Mouse (Mus musculus) Patski (cell line): Measurements from ENCODE around the gene Slit1. TPM values are rescaled to one million over a fixed set of nuclear protein-coding genes. Genes with fewer than 3 reads are reported as not detected.

Source experiments
- ATAC-seq: fragments of 100-300 bp; one replicate; pipeline ENCODE4 v1.8.0; 2021
- CTCF ChIA-PET: fragments of 350-600 bp; sonication (Branson Sonifier 250); formaldehyde crosslinking; loops from one replicate; lab custom pipeline; 2022; ENCODE audit warnings: inconsistent platforms; lab: Charles Lee
- POLR2A ChIA-PET: fragments of 350-600 bp; sonication (Branson Sonifier 250); formaldehyde crosslinking; loops from one replicate; lab custom pipeline; 2022; ENCODE audit warnings: antibody characterized with exemption, inconsistent platforms; lab: Charles Lee
- DNase-seq: peaks from one replicate; pipeline ENCODE4 v3.0.0-alpha.2; 2011; ENCODE audit warnings: low read depth, low spot score
- H3K27me3 ChIP-seq: fragments of 371-371 bp; one replicate; pipeline ENCODE4 v1.5.1; 2021
- CTCF ChIP-seq: fragments of 100-300 bp; IDR thresholded peaks from one replicate; pipeline ENCODE4 v1.5.1; 2021
- in situ Hi-C: fragments of 300-500 bp; cut with MboI; formaldehyde crosslinking; loops from 3 replicates; pipeline ENCODE4 v1.11.1; 2018; ENCODE audit warnings: low pct_unique_long_range_greater_than_20kb, mixed read lengths
- polyA plus RNA-seq: library from polyadenylated mRNA; unstranded; gene quantifications from one replicate; pipeline ENCODE4 v1.2.3, GENCODE M21; 2021

The Slit1 gene
- polyA plus RNA-seq, 1 experiment from 2014 or later: 0.08 TPM

DNA sequence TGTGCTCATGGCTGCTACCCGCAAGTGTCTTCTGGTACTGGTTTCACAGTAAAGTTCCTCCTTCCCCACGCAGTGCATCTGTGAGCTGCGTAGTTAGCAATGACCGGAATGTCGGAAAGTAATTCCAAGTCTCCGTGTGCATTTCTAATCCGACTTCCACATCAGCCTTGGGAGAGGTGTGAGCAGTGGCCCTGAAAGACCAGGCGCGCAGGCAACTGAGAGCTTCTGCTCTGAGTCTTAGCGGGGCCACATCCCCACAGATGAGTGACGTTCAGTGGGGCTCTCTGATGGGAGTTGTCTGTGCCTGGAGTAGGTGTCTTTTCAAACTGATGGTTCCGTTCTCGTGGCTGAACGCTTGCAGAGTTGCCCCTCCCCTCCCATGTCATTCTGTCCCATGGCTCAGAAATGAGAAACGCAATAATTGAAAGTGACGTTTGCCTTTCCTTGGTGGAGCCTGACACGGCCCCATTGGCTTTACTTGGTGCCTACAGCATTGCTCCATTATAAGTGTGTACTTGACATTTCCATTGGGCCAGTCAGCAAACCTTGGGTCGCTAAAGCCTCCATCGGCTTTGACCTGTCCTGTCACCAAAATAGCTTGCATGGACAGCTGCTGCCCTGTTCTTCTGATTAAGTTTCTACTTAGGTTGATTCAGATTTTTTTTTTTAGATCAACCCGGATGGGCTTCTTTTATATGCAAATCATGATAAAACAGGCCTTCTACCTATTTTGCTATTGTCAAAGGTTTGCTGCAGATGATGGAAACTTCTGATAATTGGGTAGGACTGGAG is 155.8 kb downstream of the Slit1 start:
- CTCF ChIA-PET: interaction anchor here (0.6 to 1.6 kb wide), 2 partner anchors 9 to 10 kb away, joined by 3 to 6 read pairs; no protein-coding TSS in a partner anchor
- in situ Hi-C loops: no loop called here

GRCm38 (mm10) chr19:41586752-41587151 is 156.7 kb downstream of the Slit1 start:
- CTCF ChIA-PET: interaction anchor here (1.1 kb wide), 1 partner anchor 12 kb away, joined by 3 read pairs; no protein-coding TSS in a partner anchor
- ATAC-seq: no peak
- DNase-seq: no peak
- TF ChIP-seq CTCF: no peak
- in situ Hi-C loops: no loop called here
- no peaks in the 10 kb centered on the region for H3K27me3 ChIP-seq
- POLR2A ChIA-PET: no interaction called here

More for the DNA sequence above, 155.8 kb downstream of the Slit1 start:
- no peaks in the 10 kb centered on the region for H3K27me3 ChIP-seq
- TF ChIP-seq CTCF: no peak
- DNase-seq (no peak), ATAC-seq (no peak)
- POLR2A ChIA-PET: interaction anchor here (0.6 kb wide), 1 partner anchor 8 kb away, joined by 3 read pairs; no protein-coding TSS in a partner anchor

- POLR2A ChIA-PET: interaction anchor here (1.3 to 1.7 kb wide), 2 partner anchors 13 kb away, joined by 3 read pairs; no protein-coding TSS in a partner anchor
- no peaks in the 10 kb centered on the region for H3K27me3 ChIP-seq
- in situ Hi-C loops: no loop called here
- no peak for TF ChIP-seq CTCF
- DNase-seq: no peak
- CTCF ChIA-PET: no interaction called here
- ATAC-seq: no peak
These were observed 160.4 kb downstream of the Slit1 start for GRCm38 (mm10) chr19:41582918-41583514.

- ChIA-PET POLR2A (interaction anchor here (1.3 kb wide), 1 partner anchor 14 kb away, joined by 3 read pairs; no protein-coding TSS in a partner anchor), CTCF (interaction anchor here (0.8 kb wide), 1 partner anchor 10 kb away, joined by 3 read pairs; no protein-coding TSS in a partner anchor)
- in situ Hi-C loops: no loop called here
- no peak for ATAC-seq
- no peak for DNase-seq
- no peaks in the 10 kb centered on the region for H3K27me3 ChIP-seq
- TF ChIP-seq CTCF: no peak
These were observed 161.6 kb downstream of the Slit1 start, which contains the start of gene Gm340 for GRCm38 (mm10) chr19:41581706-41582420. TSS of gene Gm340 (plus strand) at chr19:41582370.

GRCm38 (mm10) chr19:41579311-41579920 is 164.0 kb downstream of the Slit1 start:
- TF ChIP-seq CTCF: no peak
- DNase-seq: no peak
- CTCF ChIA-PET: interaction anchor here (1.0 to 3.5 kb wide), 5 partner anchors 9 to 262 kb away, joined by 3 to 12 read pairs (median 6); no protein-coding TSS in a partner anchor
- ATAC-seq: peak; percentile 35
- in situ Hi-C loops: no loop called here
- no peaks in the 10 kb centered on the region for H3K27me3 ChIP-seq
- POLR2A ChIA-PET: interaction anchor here (0.7 to 0.8 kb wide), 2 partner anchors 13 to 18 kb away, joined by 3 to 9 read pairs; no protein-coding TSS in a partner anchor

DNA sequence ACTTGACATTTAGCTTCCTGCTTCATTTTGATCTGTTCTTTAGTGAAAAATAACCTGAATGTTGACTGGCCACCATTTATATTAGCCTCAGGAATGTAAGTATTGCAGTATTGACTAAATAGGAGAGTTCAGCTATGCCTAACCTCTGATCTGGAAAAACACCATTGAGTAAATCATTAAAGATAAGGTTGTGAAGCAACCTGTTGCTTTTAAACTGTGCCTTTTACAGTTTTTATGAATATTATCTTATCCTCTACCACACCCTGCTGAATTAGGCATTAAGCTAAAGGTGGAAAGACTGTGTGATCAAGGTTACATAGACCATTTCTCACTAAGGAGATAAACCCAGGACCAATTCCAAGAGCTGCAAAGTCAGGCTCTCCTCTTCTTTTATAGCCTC is 165.9 kb downstream of the Slit1 start:
- H3K27me3 ChIP-seq: no peaks in the 10 kb centered on the region
- ATAC-seq (no peak), DNase-seq (no peak)
- in situ Hi-C loops: no loop called here
- TF ChIP-seq CTCF: no peak
- ChIA-PET POLR2A (no interaction called here), CTCF (interaction anchor here (2.5 to 3.5 kb wide), 2 partner anchors 11 to 14 kb away, joined by 6 to 12 read pairs; no protein-coding TSS in a partner anchor)

- ChIA-PET CTCF (no interaction called here), POLR2A (no interaction called here)
- in situ Hi-C loops: no loop called here
- ATAC-seq (no peak), DNase-seq (no peak)
- no peak for TF ChIP-seq CTCF
- H3K27me3 ChIP-seq: no peaks in the 10 kb centered on the region
These were observed 169.8 kb downstream of the Slit1 start for GRCm38 (mm10) chr19:41573700-41574099.

DNA sequence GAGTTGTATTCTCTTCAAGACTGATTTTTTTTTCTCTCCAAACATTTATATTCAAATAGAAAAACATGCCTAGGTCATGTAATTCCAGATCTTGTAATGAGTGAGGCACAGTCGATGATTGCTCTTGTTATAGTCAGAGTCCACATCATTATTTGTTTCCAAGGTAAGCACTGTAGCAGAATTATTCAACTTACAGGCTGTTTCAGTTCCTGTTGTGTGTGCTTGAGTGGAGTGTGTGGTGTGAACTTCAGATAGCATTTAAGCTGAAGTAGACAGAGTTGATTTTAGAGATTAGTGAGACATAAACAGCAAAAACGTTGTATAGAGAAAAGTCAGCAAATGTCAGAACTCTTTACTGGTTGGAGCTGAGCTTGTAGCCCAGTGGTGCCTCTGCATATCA is 174.7 kb downstream of the Slit1 start:
- ATAC-seq (no peak), DNase-seq (no peak)
- no peak for TF ChIP-seq CTCF
- ChIA-PET POLR2A (no interaction called here), CTCF (no interaction called here)
- in situ Hi-C loops: no loop called here
- H3K27me3 ChIP-seq: no peaks in the 10 kb centered on the region

DNA sequence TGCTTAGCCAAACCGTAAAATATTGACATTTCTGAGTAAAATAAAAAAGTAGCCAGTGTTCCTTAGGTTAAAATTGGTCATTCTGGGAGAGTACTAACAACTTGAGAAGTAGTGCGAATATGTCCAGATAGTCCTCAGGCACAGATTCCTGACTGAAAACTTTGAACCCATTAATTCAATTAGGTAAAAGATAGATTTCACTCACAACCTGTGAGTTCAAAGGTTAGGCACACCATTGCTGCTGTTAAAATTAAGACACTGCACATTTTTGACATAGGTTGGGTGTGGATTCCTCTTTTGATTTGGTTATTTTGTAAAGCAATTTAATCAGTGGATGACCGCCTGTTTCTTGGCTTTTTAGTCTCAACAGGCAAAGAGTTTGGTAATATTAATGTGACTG is 182.6 kb downstream of the Slit1 start:
- ChIA-PET POLR2A (no interaction called here), CTCF (no interaction called here)
- H3K27me3 ChIP-seq: no peaks in the 10 kb centered on the region
- in situ Hi-C loops: no loop called here
- DNase-seq (no peak), ATAC-seq (no peak)
- no peak for TF ChIP-seq CTCF

- no peak for TF ChIP-seq CTCF
- no peak for DNase-seq
- ChIA-PET CTCF (interaction anchor here (1.0 kb wide), 1 partner anchor 22 kb away, joined by 4 read pairs; no protein-coding TSS in a partner anchor), POLR2A (no interaction called here)
- H3K27me3 ChIP-seq: no peaks in the 10 kb centered on the region
- in situ Hi-C loops: no loop called here
- ATAC-seq: no peak
These were observed 184.5 kb downstream of the Slit1 start for GRCm38 (mm10) chr19:41558891-41559486.
